Mouse (Mus musculus) forebrain, embryonic 10.5 days (tissue): ENCODE results near the gene Maml3. TPM values are rescaled to one million over a fixed set of nuclear protein-coding genes. Genes with fewer than 3 reads are reported as not detected.
A peak's percentile ranks its signal among the peaks of the same experiment; 100 is the strongest.

Experiments
- DNase-seq: peaks from one replicate; pipeline ENCODE4 v3.0.0-alpha.2; 2017; ENCODE audit warnings: low spot score; ENCODE audit errors: extremely low spot score
- H3K27ac ChIP-seq: fragments of 300-500 bp; sonication (generic); 2 replicates; pipeline ENCODE4 v1.5.1; 2016; ENCODE audit warnings: mild to moderate bottlenecking
- H3K27me3 ChIP-seq: fragments of 300-500 bp; sonication (generic); 2 replicates; pipeline ENCODE4 v1.6.1; 2016; ENCODE audit warnings: mild to moderate bottlenecking; ENCODE audit not compliant: poor library complexity, severe bottlenecking
- H3K36me3 ChIP-seq: fragments of 300-500 bp; sonication (generic); replicated peaks from 2 replicates; pipeline ENCODE4 v1.6.1; 2016; ENCODE audit warnings: mild to moderate bottlenecking, moderate library complexity
- H3K4me1 ChIP-seq: fragments of 300-500 bp; sonication (generic); 2 replicates; pipeline ENCODE4 v1.6.1; 2016
- H3K4me3 ChIP-seq: fragments of 300-500 bp; sonication (generic); 2 replicates; pipeline ENCODE4 v1.5.1; 2016; ENCODE audit warnings: mild to moderate bottlenecking, moderate library complexity
- H3K9me3 ChIP-seq: fragments of 300-500 bp; sonication (generic); 2 replicates; pipeline ENCODE4 v1.6.1; 2016; ENCODE audit warnings: mild to moderate bottlenecking, moderate library complexity
- WGBS: fragments of 180-500 bp; shearing (Covaris S2); methylation state at CpG from one replicate; pipeline ENCODE4 v1.1.7; 2016; 5-methylcytosine and 5-hydroxymethylcytosine counted together
- polyA plus RNA-seq: library from polyadenylated mRNA; unstranded; fragments of >200 nt; fragmentation: Nextera tagmentation; extraction: Ambion mirVana; gene quantifications from 2 replicates; pipeline ENCODE4 v1.2.1, GENCODE M21; 2016

The Maml3 gene
- polyA plus RNA-seq, 1 experiment from 2014 or later = 5.6 TPM

GRCm38 (mm10) chr3:51787945-51788344 lies 316.9 kb downstream of the Maml3 start:
- no peak overlapping the region for H3K4me3 ChIP-seq
- H3K27me3 ChIP-seq = no peaks in the 10 kb centered on the region
- peaks cover 4% of the 10 kb centered on the region; the same call in 1 of the 2 replicates for H3K9me3 ChIP-seq
- WGBS = 96% methylated on average over 2 of the region's 2 CpGs
- H3K27ac ChIP-seq = peak overlapping the region; percentile 95
- no peaks in the 10 kb centered on the region for H3K36me3 ChIP-seq
- no peak for DNase-seq
- H3K4me1 ChIP-seq = peaks cover 62% of the 10 kb centered on the region

- WGBS = 80% methylated on average over 7 of the region's 7 CpGs
- no peak for DNase-seq
These were observed 319.1 kb downstream of the Maml3 start for GRCm38 (mm10) chr3:51785796-51786195.

GRCm38 (mm10) chr3:51782191-51782590 lies 322.7 kb downstream of the Maml3 start:
- H3K27ac ChIP-seq = no peak overlapping the region
- H3K9me3 ChIP-seq = no peaks in the 10 kb centered on the region; the same call in 1 of the 2 replicates
- no peak overlapping the region for H3K4me3 ChIP-seq
- DNase-seq = no peak
- H3K36me3 ChIP-seq = no peaks in the 10 kb centered on the region
- H3K27me3 ChIP-seq = no peaks in the 10 kb centered on the region
- peaks cover 35% of the 10 kb centered on the region for H3K4me1 ChIP-seq
- 94% methylated on average over 10 of the region's 10 CpGs for WGBS

More at GRCm38 (mm10) chr3:51785796-51786195, 319.1 kb downstream of the Maml3 start:
- H3K27me3 ChIP-seq = no peaks in the 10 kb centered on the region
- no peaks in the 10 kb centered on the region for H3K36me3 ChIP-seq
- H3K4me3 ChIP-seq = no peak overlapping the region
- peaks cover 43% of the 10 kb centered on the region for H3K4me1 ChIP-seq
- peak overlapping the region; percentile 58 for H3K27ac ChIP-seq
- H3K9me3 ChIP-seq = peaks cover 4% of the 10 kb centered on the region; the same call in 1 of the 2 replicates

- 42% methylated on average over 16 of the region's 16 CpGs for WGBS
- no peak for DNase-seq
- no peaks in the 10 kb centered on the region for H3K36me3 ChIP-seq
- peaks cover 22% of the 10 kb centered on the region for H3K4me1 ChIP-seq
- no peak overlapping the region for H3K4me3 ChIP-seq
- H3K9me3 ChIP-seq = no peaks in the 10 kb centered on the region
- H3K27ac ChIP-seq = peak overlapping the region; percentile 75
- no peaks in the 10 kb centered on the region for H3K27me3 ChIP-seq
These were observed 325.9 kb downstream of the Maml3 start for GRCm38 (mm10) chr3:51778738-51779592.

- H3K4me1 ChIP-seq = peaks cover 22% of the 10 kb centered on the region
- no peaks in the 10 kb centered on the region for H3K9me3 ChIP-seq
- H3K4me3 ChIP-seq = no peak overlapping the region
- 68% methylated on average over 3 of the region's 3 CpGs for WGBS
- H3K27me3 ChIP-seq = no peaks in the 10 kb centered on the region
- DNase-seq = no peak
- H3K27ac ChIP-seq = peak overlapping the region; percentile 75
- H3K36me3 ChIP-seq = no peaks in the 10 kb centered on the region
These were observed 326.7 kb downstream of the Maml3 start for GRCm38 (mm10) chr3:51778179-51778578.

- Histone ChIP-seq H3K4me1 (peaks cover 37% of the 10 kb centered on the region), H3K9me3 (no peaks in the 10 kb centered on the region; the same call in 1 of the 2 replicates), H3K36me3 (no peaks in the 10 kb centered on the region), H3K27ac (no peak overlapping the region), H3K4me3 (no peak overlapping the region), H3K27me3 (no peaks in the 10 kb centered on the region)
- DNase-seq = no peak
- 86% methylated on average over 2 of the region's 2 CpGs for WGBS
These were observed 328.8 kb downstream of the Maml3 start for GRCm38 (mm10) chr3:51776018-51776611.

GRCm38 (mm10) chr3:51773587-51773986 lies 331.3 kb downstream of the Maml3 start:
- H3K9me3 ChIP-seq = peaks cover 4% of the 10 kb centered on the region; the same call in 1 of the 2 replicates
- H3K27me3 ChIP-seq = no peaks in the 10 kb centered on the region
- 89% methylated on average over 5 of the region's 5 CpGs for WGBS
- H3K36me3 ChIP-seq = 0 out of 2 replicates have a peak, but pooled peaks cover 5% of the 10 kb centered on the region
- H3K4me1 ChIP-seq = peaks cover 26% of the 10 kb centered on the region
- H3K4me3 ChIP-seq = no peak overlapping the region
- DNase-seq = no peak
- no peak overlapping the region for H3K27ac ChIP-seq

- 0 out of 2 replicates have a peak, but pooled peaks cover 5% of the 10 kb centered on the region for H3K36me3 ChIP-seq
- H3K4me3 ChIP-seq = no peak overlapping the region
- 66% methylated on average over 9 of the region's 9 CpGs for WGBS
- DNase-seq = no peak
- no peaks in the 10 kb centered on the region for H3K27me3 ChIP-seq
- H3K27ac ChIP-seq = 0 out of 2 replicates have a peak overlapping the region, but pooled peaks have one; percentile 22
- peaks cover 8% of the 10 kb centered on the region; the same call in 1 of the 2 replicates for H3K9me3 ChIP-seq
- H3K4me1 ChIP-seq = peaks cover 28% of the 10 kb centered on the region
These were observed 332.8 kb downstream of the Maml3 start for GRCm38 (mm10) chr3:51771839-51772630.

- Histone ChIP-seq H3K27ac (no peak overlapping the region), H3K4me3 (no peak overlapping the region), H3K9me3 (peaks cover 8% of the 10 kb centered on the region; the same call in 1 of the 2 replicates), H3K4me1 (peaks cover 28% of the 10 kb centered on the region), H3K36me3 (0 out of 2 replicates have a peak, but pooled peaks cover 5% of the 10 kb centered on the region), H3K27me3 (no peaks in the 10 kb centered on the region)
- WGBS = 95% methylated on average over 6 of the region's 6 CpGs
- DNase-seq = no peak
These were observed 335.7 kb downstream of the Maml3 start for GRCm38 (mm10) chr3:51769196-51769595.

- H3K4me1 ChIP-seq = peaks cover 34% of the 10 kb centered on the region
- DNase-seq = no peak
- no peak overlapping the region for H3K4me3 ChIP-seq
- no peaks in the 10 kb centered on the region for H3K27me3 ChIP-seq
- H3K27ac ChIP-seq = no peak overlapping the region
- 89% methylated on average over 12 of the region's 12 CpGs for WGBS
- H3K36me3 ChIP-seq = 0 out of 2 replicates have a peak, but pooled peaks cover 2% of the 10 kb centered on the region
- peaks cover 4% of the 10 kb centered on the region; the same call in 1 of the 2 replicates for H3K9me3 ChIP-seq
These were observed 339.5 kb downstream of the Maml3 start for GRCm38 (mm10) chr3:51765220-51765923.

- H3K4me1 ChIP-seq = peaks cover 34% of the 10 kb centered on the region
- H3K27me3 ChIP-seq = no peaks in the 10 kb centered on the region
- no peaks in the 10 kb centered on the region for H3K36me3 ChIP-seq
- no peak for DNase-seq
- no peak overlapping the region for H3K4me3 ChIP-seq
- H3K9me3 ChIP-seq = 0 out of 2 replicates have a peak, but pooled peaks cover 4% of the 10 kb centered on the region
- 93% methylated on average over 3 of the region's 3 CpGs for WGBS
- no peak overlapping the region for H3K27ac ChIP-seq
These were observed 340.7 kb downstream of the Maml3 start for GRCm38 (mm10) chr3:51764175-51764574.

GRCm38 (mm10) chr3:51762900-51763299 lies 342.0 kb downstream of the Maml3 start:
- 0 out of 2 replicates have a peak overlapping the region, but pooled peaks have one; percentile 25 for H3K27ac ChIP-seq
- H3K4me3 ChIP-seq = no peak overlapping the region
- DNase-seq = no peak
- 91% methylated on average over 10 of the region's 10 CpGs for WGBS
- no peaks in the 10 kb centered on the region for H3K27me3 ChIP-seq
- H3K9me3 ChIP-seq = 0 out of 2 replicates have a peak, but pooled peaks cover 6% of the 10 kb centered on the region
- H3K36me3 ChIP-seq = no peaks in the 10 kb centered on the region
- H3K4me1 ChIP-seq = peaks cover 27% of the 10 kb centered on the region
